Mouse (Mus musculus) ovary, postnatal 10 days (tissue): ENCODE measurements around the gene Olfr168.
"Not testable (repeated sequence)": the region's sequence is repeated elsewhere in the genome, so short reads cannot be mapped to it uniquely, and the experiment has no call there.

ENCODE experiments used
- DNase-seq: peaks from one replicate; pipeline ENCODE4 v3.0.0; 2022; ENCODE audit warnings: low spot score

The Olfr168 gene

GRCm38 (mm10) chr16:19535455-19535854, at the start of gene Olfr168:
Gene Olfr168, minus strand, starts transcription at chr16:19535555.
- no peak for DNase-seq

- not testable (repeated sequence) for DNase-seq
These were observed 36.4 kb upstream of the Olfr168 start, which contains the start of gene Olfr169 for GRCm38 (mm10) chr16:19571709-19572108. Gene Olfr169, minus strand, starts transcription at chr16:19571809.

- DNase-seq, result not testable (repeated sequence)
These were observed 18.1 kb upstream of the Olfr168 start for GRCm38 (mm10) chr16:19553429-19553828.

- DNase-seq, result not testable (repeated sequence)
These were observed 16.9 kb upstream of the Olfr168 start for GRCm38 (mm10) chr16:19552246-19552645.

- DNase-seq, result no peak
These were observed 13.2 kb downstream of the Olfr168 start, which contains the start of gene Olfr167 for GRCm38 (mm10) chr16:19522166-19522565. Gene Olfr167, minus strand, starts transcription at chr16:19522266.

GRCm38 (mm10) chr16:19483394-19483793, 52.0 kb downstream of the Olfr168 start, which contains the start of gene Olfr166:
Gene Olfr166, plus strand, starts transcription at chr16:19483694.
- DNase-seq, result no peak
